Mouse (Mus musculus) adrenal gland, adult (tissue): ENCODE data around the gene Arid1b.

ENCODE experiments used
- DNase-seq, 2 experiments: peaks; one replicate each; pipeline ENCODE4 v3.0.0; 2022 to 2023; ENCODE audit warnings: low spot score in 1 of 2; ENCODE audit not compliant: inconsistent age in 2 of 2

The Arid1b gene

DNA sequence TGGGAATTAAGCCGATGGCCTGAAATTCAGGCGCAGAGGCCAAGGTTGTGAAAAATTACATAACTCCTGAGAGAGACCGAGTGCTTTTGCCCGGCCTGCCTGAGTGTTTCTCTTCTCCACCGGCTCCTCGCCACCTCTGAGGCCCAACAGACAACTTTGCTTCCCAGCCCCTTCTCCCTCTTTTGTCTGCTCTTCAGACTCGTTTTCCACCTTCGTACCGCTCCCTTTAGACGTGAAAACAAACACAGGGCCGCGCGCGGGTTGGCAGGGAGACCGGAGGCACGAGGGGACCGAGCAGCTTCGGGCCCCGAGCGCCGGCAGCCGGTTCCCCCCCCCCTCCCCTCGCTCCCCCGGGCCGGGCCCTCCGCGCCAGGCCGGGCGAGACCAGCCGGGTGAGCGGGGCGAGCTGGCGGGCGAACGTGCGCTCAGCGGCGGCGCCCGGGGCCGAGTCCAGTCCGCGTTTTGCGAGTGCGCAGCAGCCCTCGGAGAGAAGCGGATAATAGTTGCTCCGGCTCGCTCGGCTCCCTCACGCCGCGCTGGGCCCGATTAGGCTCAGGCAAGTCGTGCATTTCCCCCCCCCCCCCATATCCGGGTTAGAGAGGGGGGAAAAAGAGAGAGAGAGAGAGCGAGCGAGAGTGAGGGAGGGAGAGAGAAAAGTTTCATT is at the start of gene Arid1b:
Gene Arid1b (plus strand): TSS at position 493 of the 664 bp plus-strand sequence.
- peak; percentile 84 to 96 for DNase-seq

DNA sequence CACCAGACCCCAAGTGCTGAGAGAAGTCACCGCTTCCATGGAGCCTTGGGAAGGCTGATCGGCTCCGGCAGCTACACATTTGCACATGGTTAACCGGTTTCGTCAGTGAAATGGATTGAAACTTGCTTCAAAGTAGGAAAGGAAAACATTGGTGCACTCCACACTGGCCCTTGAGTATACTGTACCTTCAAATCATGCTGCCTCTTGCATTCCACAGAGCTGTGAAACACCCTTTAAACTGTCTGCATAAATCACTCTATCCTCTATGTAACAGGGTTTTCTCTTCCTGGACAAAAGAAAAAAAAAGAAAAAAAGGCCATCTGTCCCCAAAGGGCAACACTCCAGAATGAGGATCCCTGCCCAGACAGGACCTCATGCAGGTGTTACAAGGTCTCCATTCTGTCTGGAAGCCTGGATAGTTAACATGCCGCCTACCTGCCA is 48.8 kb upstream of the Arid1b start:
- no peak for DNase-seq

DNA sequence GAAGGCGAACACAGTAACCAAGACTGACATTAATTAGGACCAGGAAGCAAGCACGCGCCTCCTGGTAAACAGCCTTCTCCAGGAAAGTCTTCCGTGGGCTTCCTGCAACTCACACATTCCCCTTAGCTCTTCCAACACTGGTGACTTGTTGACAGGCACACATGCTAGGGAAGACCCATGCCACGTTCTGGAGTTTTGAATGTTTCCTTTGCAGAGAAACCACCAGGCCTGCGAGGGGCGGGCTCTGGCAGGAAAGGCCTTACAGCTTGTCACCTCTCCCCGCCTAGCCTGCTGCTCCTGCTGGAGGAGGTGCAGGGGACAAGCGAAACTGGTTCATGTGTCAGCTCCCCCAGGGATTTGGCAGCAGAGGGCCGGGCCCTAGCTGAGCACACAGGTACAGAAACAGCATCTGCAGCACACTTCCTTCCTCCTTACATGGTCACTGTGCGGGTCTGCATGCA is 48.2 kb upstream of the Arid1b start:
- peak; percentile 29 to 67 for DNase-seq

DNA sequence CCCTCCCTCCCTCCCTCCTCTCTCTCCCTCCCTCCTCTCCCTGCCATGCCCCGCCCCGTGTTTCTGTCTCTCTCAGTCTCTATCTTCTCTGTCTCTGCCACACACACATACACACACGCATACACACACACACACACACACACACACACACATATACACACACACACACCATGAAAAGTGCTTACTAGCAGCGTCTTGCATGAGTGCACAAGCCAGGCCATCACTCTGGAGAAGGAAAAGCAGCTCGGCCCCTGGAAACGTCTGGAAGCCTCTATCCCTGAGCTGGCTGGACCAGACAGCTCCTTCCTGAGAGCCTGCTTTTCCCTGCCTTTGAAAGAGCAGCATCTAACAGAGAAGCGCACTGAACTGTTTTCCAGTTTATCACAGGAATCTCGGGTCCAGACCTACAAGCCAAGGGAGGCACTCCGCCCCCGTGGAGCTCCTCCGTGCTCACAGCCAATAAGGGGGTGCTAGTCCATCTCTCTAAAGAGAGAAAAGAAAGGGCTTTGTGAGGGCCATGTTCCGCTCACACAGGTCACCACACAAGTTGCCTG is 47.6 kb upstream of the Arid1b start:
- DNase-seq: peak in 1 of 2 experiments; percentile 43

DNA sequence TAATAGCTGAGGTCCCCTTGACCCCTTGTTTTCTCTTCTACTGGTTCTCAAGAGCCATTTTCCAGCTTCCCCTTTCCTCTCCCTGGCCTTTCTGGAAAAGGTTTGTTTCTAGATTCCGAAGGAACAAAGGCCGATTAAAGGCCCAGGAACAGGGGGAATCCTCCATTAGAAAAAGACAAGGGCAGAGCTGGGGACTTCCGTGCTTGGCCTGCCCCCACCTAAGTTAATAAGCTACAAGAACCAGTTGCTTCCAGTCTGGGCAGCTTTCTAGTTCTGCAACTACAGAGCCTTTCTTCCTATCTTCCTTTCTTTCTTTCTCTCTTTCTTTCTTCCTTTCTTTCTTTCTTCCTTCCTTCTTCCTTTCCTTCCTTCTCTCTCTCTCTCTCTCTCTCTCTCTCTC is 47.1 kb upstream of the Arid1b start:
- DNase-seq: no peak

DNA sequence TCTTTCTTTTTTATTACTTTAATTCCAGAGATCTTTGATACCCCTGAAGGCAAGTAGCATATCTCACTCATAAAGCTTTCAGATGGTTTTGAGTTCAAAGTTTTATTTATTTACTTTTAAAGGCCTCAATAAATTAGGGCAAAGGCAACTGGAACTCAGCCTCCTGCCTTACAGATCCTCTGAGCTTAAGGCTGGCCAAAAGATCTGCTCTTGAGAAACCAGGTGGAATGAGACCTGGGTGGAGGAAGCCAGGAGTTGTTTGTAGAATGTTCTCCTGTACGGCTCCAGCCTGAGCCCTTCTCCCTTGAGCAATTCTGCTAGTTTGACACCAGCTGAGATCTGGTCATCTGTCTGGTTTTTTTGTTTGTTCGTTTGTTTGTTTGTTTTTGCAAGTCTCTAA is 46.7 kb upstream of the Arid1b start:
- DNase-seq: peak in 1 of 2 experiments; percentile 30

DNA sequence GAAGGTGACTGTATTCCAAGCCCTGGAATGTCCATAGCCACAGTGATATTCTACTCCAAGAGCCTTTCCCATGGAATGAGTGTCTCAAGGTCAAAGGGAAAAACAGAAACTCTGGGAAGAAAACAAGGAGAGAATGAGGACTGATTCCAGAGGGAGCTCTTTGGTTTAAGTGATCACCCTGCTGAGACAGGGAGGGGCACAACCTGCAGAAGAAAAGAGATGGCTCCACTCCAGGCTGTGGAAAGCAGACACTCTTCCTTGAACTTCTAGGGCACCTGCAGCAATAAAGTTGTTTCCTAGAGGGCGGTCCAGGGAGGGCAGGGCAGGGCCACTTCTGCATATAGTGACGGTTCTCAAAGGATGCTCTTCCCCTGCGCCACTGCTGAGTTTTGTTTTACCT is 45.6 kb upstream of the Arid1b start:
- DNase-seq: no peak

DNA sequence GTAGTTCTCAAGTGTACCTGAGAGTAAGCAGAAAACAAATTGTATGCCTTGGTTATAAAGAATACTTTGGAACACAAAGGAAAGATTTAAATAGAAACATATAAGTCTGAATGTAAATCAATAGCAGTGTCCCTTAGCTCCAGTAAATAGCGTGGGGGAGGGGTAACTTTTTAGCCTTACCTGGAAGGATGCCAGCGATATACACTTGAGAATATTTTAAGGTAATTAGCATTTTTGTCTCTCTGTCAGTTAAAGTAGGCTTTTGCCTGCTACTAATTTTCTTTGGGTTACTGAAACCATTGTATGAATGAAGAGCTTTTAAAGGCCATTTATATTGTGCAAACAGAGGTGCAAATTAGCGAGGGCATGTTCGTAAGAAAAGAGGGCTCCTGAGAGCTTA is 39.7 kb upstream of the Arid1b start:
- no peak for DNase-seq

DNA sequence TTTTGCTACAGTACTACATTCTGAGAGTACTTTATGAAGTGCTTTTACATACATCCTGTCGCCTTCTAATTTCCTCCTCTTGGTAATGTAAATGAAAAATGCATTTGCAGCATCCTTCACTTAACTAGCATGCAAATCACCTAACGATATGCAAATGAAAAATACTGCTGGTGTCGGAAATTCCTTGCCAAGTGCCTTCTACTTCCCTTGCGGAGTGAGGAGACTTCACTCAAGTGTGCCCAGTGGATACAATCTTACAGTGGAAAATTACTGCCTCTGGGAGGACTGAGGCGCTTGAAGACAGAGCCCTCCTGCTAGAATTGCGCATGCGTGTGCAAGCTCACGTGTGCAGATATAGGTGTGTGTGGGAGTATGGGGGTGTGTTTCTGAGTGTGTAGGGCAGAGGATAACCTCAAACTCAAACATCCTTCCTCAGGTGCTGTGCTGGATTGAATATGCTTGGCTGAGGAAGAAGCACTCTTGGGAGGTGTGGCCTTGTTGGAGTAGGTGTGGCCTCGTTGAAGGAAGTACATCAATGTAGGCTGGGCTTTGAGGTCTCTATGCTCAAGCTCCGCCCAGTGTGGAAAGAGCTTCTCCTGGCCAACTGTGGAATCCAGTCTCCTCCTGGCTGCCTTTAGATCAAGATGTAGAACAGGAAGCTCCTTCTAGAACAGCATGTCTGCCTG is 29.8 kb upstream of the Arid1b start:
- no peak for DNase-seq

DNA sequence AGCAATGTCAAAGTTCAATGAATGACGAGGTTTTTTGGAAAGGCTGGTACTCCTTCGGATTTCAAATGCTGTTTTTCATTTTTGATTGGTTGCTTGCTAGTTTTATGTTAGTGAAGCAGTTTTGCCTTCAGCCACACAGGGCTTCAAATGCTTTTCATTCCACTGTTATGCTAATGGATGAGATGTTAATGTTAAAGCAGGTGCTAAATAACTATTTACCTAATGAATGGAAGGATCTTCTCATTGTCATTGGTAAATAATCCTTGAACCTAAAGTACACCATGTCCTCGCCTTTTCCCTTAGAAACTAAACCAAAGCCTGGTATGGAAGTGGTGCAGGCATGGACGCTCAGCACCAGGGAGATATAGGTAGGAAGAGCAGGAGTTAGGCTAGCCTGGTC is 26.9 kb upstream of the Arid1b start:
- no peak for DNase-seq

DNA sequence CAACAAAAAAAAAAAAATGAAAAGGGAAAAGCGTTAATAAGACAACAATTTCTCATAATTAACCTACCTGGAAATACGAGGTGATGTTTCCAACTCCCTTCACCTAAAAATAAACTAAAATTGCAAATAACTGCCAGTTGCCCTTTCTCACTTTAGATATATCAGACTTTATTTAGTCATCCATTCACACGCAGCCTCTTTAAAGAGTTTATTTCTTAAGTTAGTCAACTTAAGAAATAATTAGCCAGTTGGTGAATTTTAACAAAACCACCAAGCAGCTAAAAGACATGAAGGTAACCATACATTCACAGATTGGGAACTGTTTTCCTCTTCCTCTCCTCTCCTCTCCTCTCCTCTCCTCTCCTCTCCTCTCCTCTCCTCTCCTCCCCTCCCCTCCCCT is 26.1 kb upstream of the Arid1b start:
- DNase-seq: no peak

DNA sequence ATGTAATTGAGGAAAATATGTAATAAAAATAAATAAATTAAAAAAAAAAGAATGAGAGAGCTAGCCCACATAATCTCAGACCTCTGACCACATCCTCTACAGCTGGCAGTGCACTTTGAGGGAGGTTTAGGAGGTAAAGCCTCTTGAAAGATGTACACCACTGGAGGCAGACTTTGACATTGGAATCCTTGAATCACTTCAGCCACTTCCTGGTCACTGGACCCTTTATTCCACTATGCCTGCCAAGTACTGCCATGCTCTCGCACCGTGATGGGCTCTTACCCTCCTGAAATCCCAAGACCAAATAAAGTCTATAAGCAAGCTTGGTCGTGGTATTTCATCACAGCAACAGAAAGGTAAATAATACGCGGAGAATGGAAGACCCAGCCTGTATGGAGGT is 25.3 kb upstream of the Arid1b start:
- no peak for DNase-seq

DNA sequence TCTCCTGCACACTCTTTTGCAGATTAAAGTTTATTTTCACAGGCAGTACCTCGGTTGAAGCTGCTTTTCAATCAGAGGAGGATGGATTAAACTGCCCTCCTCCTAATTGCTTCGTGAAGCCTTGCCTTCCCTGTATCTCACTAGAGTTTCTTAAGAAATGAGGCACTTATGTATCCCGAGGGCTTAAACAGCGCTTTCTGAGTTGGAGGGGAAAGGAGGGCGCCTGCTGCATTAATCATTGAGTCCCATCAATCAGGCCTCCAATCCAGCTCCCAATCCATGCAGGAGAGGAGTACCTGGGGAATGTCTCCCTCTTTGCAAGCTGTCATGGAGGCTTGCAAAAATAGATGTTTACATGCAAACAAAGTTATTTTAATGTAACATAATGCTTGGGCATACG is 21.9 kb upstream of the Arid1b start:
- DNase-seq: no peak

DNA sequence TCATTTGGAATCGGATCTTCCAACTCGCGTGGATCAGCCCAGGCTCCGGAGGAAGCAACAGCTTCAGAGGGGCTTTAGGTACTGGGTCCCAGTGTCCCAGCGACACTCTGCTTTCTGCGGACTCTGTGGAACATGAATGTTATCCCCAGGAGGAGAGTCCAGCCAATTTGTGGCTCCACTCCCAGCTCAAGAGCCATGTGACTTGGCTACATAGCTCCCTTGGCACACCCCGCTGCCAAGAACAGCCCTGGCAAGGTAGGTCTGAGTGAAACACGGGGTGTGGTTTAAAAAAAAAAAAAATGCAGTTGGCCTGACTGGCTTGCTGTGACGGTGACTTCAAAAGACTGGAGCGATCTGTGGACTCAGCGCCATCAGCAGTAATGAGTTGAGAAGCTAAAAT is 19.4 kb upstream of the Arid1b start:
- peak; percentile 75 to 90 for DNase-seq

DNA sequence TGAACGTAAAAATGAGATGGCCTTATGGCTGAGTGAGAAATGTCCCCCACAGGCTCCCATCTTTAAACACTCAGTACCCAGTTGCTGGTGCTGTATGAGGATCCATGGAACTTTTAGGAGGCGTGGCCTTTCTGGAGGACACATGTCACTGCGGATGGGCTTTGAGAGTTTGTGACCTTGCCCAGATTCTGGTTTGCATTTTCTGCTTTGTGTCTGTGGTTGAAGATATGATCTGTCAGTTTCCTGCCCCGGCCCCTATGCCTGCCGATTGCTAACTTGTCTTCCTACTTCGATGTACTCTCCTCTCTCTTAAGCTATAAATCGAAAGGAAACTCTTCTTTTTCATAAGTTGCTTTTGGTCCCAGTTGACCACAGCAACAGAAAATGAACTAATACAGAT is 14.0 kb upstream of the Arid1b start:
- DNase-seq: peak in 1 of 2 experiments; percentile 65

DNA sequence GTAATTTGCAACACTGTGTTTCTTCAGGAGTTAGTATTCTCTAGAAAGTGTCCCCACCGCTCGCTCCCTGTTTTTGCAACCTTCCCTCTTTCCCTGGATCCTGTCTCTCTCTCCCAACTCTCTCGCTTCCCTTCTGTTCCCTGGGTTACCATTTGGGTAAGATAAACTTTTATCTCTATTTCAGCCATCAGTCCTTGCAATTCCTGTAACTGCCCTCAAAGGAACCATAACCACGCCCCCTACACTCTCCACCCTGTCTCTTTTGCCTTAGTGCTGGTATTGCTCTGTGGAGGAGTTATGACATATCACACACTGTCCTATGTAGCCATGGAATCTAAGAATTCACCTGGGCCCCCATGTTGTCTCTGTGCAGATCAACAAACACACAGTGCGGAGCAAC is 11.3 kb upstream of the Arid1b start:
- DNase-seq: peak in 1 of 2 experiments; percentile 78

DNA sequence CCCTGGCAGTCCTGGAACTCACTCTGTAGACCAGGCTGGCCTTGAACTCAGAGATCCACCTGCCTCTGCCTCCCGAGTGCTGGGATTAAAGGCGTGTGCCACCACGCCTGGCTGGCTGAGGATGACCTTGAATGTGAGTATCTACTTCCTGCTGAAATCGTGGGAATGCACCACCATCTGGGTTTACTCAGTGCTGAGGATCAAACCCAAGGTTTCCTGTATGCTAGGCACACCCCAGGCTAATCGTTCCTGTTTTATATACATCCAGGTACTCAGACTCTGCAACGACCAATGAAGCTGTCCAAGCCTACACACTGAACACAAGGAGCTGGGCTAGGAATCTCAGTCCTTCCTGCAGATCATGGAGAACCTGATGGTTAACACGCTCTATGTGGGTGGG is 9.4 kb upstream of the Arid1b start:
- no peak for DNase-seq

DNA sequence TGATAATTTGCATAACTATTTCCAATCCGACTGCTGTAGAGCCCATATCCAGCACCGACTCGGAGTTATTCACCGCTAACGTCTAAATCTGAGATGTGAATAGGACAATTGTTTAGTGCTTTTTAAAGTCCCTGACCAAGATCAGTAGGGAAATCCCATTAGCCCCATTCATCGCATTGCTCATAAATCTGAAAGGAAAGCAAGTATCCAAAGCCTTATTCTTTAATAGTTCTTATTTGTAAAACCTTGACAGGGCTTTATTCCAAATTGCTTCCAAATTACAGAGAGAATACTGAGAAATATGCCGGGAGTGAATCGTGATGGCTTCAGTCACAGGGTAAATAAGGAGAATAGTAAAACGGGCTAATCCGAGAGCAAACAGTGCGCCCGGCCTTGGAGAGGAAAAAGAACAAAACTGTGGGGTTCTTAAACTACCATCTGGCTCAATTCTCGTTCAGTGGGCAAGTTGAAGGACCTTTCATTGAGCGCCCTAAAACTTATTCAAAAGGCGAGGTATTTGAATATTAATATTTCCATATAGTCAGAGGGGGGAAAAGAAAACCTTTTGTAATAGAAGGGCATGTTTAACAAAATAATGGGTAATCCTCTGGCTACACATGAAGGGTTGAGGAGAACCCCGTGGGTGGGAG is 3.1 kb upstream of the Arid1b start:
- peak in 1 of 2 experiments; percentile 22 for DNase-seq

DNA sequence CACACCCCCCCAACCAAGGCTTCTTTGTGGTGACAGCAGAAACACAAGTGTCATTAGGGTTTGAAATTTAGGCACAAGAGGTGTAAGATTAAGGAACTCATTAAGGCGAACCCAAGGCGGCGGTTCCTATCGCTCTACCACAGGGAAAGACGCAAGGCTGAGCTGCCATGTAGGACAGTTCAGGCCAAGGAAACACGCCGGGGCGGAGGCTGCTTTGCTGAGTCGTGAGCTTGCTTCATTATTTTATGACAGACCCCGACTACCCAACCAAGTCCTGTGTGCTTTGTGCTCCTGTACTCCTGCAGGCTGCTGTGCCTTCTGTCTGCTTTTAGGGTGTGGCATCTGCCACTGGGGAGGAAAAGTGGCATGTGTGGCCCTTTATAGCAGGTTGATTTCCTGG is 2.5 kb upstream of the Arid1b start:
- DNase-seq: no peak

DNA sequence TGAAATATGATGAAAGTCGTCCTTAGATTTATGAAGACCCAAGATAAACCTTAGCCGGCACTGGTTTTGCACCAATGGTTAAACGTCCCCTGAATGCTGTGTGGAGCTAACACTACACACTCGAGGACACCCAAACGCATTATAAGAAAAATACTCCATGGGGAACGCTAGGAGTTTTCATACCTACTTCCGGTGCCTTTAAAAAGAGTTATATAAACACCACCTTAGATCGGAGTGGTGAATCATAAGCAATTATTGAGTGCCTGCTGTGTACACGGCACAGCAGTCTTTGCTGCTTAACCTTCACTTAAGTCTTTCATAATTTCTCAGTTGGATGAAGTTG is 664 bp upstream of the Arid1b start:
- DNase-seq: no peak

DNA sequence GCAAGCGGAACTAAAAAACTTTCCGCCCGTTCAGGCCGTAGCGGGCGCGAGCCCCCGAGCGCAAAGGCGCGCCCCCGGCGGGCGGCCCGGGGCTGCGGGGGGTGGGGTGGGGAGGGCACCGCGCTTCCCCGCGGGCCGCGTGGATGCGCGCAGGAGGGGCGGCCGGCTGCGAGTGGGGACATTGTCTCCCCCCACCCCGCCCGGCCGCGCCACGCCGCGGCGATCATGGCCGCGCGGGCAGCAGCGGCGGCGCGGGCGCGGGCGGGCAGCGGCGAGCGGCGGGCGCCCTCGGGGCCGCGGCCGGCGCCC is 326 bp downstream of the Arid1b start:
- no peak for DNase-seq
